Mouse (Mus musculus): ENCODE measurements around the gene Casq1. TPM values are rescaled to one million over a fixed set of nuclear protein-coding genes. Genes with fewer than 3 reads are reported as not detected.
A peak's percentile ranks its signal among the peaks of the same experiment; 100 is the strongest.
"Not testable (repeated sequence)": the region's sequence is repeated elsewhere in the genome, so short reads cannot be mapped to it uniquely, and the experiment has no call there.

The Casq1 gene
- 2.4 and 3.1 TPM in 2 replicates for polyA plus RNA-seq (2015; fragmentation: Nextera tagmentation; extraction: Ambion mirVana)

DNA sequence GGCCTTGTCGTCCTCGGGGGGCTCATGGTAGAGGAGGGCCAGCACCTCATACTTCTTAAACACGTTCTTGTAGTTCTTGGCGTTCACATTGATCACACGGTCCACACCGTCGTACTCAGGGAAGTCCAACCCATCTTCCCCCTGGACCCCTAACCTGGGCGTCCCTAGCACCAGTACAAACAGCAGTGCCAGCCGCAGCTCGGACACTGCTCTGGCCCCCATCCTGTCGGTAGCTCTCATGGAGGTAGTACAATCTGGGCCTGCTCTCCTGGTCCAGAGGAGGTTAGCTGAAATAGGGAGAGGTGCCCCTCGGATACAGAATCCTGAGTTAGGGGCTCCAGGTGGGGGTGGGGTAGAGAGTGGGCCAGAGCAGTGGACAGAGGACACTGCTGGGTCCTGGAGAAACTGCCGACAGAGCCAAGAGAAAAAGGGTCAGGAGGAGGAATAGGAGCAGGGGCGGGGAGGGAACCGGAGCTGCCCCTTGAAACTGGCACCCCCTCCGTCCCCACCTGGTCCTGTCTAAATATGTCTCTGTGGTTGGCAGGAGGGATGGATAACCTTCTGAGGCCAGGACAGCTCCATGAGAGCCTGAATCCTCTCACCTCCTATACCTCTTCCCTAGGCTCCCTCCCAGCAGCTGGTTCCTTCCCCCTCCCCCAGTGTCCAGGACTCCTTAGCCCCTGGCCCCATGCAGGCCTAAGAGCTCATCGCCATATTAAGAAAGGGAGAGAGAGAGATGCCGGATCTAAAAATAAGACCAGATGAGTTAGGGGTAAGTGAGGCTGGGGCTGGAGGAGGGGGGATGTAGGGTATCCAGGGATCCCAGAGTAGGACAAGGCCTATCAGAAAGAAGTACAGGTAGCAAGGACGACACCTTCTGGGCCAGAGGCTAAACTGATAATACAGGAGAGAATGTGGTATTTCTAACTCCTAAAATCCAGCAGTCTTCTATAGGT, at the start of gene Casq1:
TSS of gene Casq1 (minus strand) at position 418 of the 956 bp plus-strand sequence.
- Histone ChIP-seq H3K4me2 (ENCODE audit: low read length) (no peak within 1 kb of the TSS), H3K4me3 (replicated peaks; ENCODE audit: low read depth, low read length) (no peak within 1 kb of the TSS), H3K9me3 (replicated peaks; ENCODE audit: low read length) (no peaks in the 10 kb centered on the region), H3K27ac (peak within 1 kb of the TSS; percentile 60), H3K27me3 (ENCODE audit: insufficient read depth, low read length) (no peaks in the 10 kb centered on the region), H3K4me1 (replicated peaks; ENCODE audit: insufficient read depth, low read length) (peaks cover 32% of the 10 kb centered on the region), H3K9ac (ENCODE audit: low read depth, low read length) (no peak within 1 kb of the TSS), H3K36me3 (ENCODE audit: insufficient read depth, low read length) (no peaks in the 10 kb centered on the region)
- 72% methylated on average over 19 of the region's 19 CpGs for WGBS
- DNase-seq (ENCODE audit: low spot score) (no peak), ATAC-seq (replicated peaks; ENCODE audit: low FRiP score, low read depth) (no peak)
- no peak for TF ChIP-seq CTCF (IDR thresholded peaks at IDR 0.05; ENCODE audit: low read depth)

- no peak within 1 kb of the TSS for H3K4me2 ChIP-seq (ENCODE audit: low read length)
- H3K9ac ChIP-seq (ENCODE audit: low read depth, low read length): no peak within 1 kb of the TSS
- TF ChIP-seq CTCF (IDR thresholded peaks at IDR 0.05; ENCODE audit: low read depth): no peak
- no peaks in the 10 kb centered on the region for H3K9me3 ChIP-seq (replicated peaks; ENCODE audit: low read length)
- no peak for ATAC-seq (replicated peaks; ENCODE audit: low FRiP score, low read depth)
- no peaks in the 10 kb centered on the region for H3K4me1 ChIP-seq (replicated peaks; ENCODE audit: insufficient read depth, low read length)
- no peaks in the 10 kb centered on the region for H3K36me3 ChIP-seq (ENCODE audit: insufficient read depth, low read length)
- WGBS: 59% methylated on average over 8 of the region's 8 CpGs
- DNase-seq (ENCODE audit: low spot score): no peak
- no peak within 1 kb of the TSS for H3K27ac ChIP-seq
- no peaks in the 10 kb centered on the region for H3K27me3 ChIP-seq (ENCODE audit: insufficient read depth, low read length)
- no peak within 1 kb of the TSS for H3K4me3 ChIP-seq (replicated peaks; ENCODE audit: low read depth, low read length)
Observed at GRCm38 (mm10) chr1:172261477-172262078, 41.9 kb upstream of the Casq1 start, which contains the start of gene Igsf8. TSS of gene Igsf8 (plus strand) at chr1:172261641.

GRCm38 (mm10) chr1:172258314-172258713, 38.6 kb upstream of the Casq1 start, which contains the start of gene Atp1a4:
TSS of gene Atp1a4 (minus strand) at chr1:172258414.
- Histone ChIP-seq H3K27ac (no peak within 1 kb of the TSS), H3K4me1 (replicated peaks; ENCODE audit: insufficient read depth, low read length) (no peaks in the 10 kb centered on the region), H3K36me3 (ENCODE audit: insufficient read depth, low read length) (no peaks in the 10 kb centered on the region), H3K9me3 (replicated peaks; ENCODE audit: low read length) (no peaks in the 10 kb centered on the region), H3K9ac (ENCODE audit: low read depth, low read length) (no peak within 1 kb of the TSS), H3K27me3 (ENCODE audit: insufficient read depth, low read length) (no peaks in the 10 kb centered on the region), H3K4me3 (replicated peaks; ENCODE audit: low read depth, low read length) (no peak within 1 kb of the TSS), H3K4me2 (ENCODE audit: low read length) (no peak within 1 kb of the TSS)
- DNase-seq (ENCODE audit: low spot score) (no peak), ATAC-seq (replicated peaks; ENCODE audit: low FRiP score, low read depth) (no peak)
- TF ChIP-seq CTCF (IDR thresholded peaks at IDR 0.05; ENCODE audit: low read depth): no peak
- WGBS: 91% methylated on average over 6 of the region's 6 CpGs

- ATAC-seq (replicated peaks; ENCODE audit: low FRiP score, low read depth) (peak; percentile 33; the same call in 1 of the 2 replicates), DNase-seq (ENCODE audit: low spot score) (peak; percentile 71)
- H3K27ac ChIP-seq: no peak overlapping the region
- H3K9ac ChIP-seq (ENCODE audit: low read depth, low read length): no peak overlapping the region
- H3K4me3 ChIP-seq (replicated peaks; ENCODE audit: low read depth, low read length): no peak overlapping the region
- H3K27me3 ChIP-seq (ENCODE audit: insufficient read depth, low read length): no peaks in the 10 kb centered on the region
- WGBS: 45% methylated on average over 2 of the region's 2 CpGs
- H3K36me3 ChIP-seq (ENCODE audit: insufficient read depth, low read length): no peaks in the 10 kb centered on the region
- TF ChIP-seq CTCF (IDR thresholded peaks at IDR 0.05; ENCODE audit: low read depth): peak; percentile 71
- H3K4me2 ChIP-seq (ENCODE audit: low read length): no peak overlapping the region
- no peaks in the 10 kb centered on the region for H3K9me3 ChIP-seq (replicated peaks; ENCODE audit: low read length)
- H3K4me1 ChIP-seq (replicated peaks; ENCODE audit: insufficient read depth, low read length): 0 out of 2 replicates have a peak, but pooled peaks cover 4% of the 10 kb centered on the region
Observed at GRCm38 (mm10) chr1:172247679-172248078, 28.0 kb upstream of the Casq1 start.

DNA sequence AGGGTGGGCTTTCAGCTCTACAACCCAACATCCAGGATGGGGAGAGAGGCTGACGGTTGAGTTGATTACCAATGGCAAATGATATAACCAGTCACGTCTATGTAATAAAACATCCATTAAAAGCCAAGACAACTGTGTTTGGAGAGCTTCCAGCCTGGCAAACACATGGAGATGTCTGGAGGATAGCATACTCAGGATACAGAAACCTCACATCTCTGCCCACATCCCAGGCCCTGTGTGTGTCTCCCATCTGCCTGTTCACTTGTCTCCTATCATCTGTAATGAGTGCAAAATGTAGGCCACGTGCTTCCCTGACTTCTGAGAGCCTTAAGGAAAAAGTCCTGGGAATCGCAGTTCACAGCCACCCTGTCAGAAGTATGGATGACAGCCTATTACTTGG, 27.5 kb upstream of the Casq1 start:
- no peaks in the 10 kb centered on the region for H3K36me3 ChIP-seq (ENCODE audit: insufficient read depth, low read length)
- ATAC-seq (replicated peaks; ENCODE audit: low FRiP score, low read depth): no peak
- no peak overlapping the region for H3K4me3 ChIP-seq (replicated peaks; ENCODE audit: low read depth, low read length)
- H3K27me3 ChIP-seq (ENCODE audit: insufficient read depth, low read length): no peaks in the 10 kb centered on the region
- H3K4me2 ChIP-seq (ENCODE audit: low read length): no peak overlapping the region
- 0 out of 2 replicates have a peak, but pooled peaks cover 4% of the 10 kb centered on the region for H3K4me1 ChIP-seq (replicated peaks; ENCODE audit: insufficient read depth, low read length)
- no peaks in the 10 kb centered on the region for H3K9me3 ChIP-seq (replicated peaks; ENCODE audit: low read length)
- H3K27ac ChIP-seq: no peak overlapping the region
- H3K9ac ChIP-seq (ENCODE audit: low read depth, low read length): no peak overlapping the region
- no peak for DNase-seq (ENCODE audit: low spot score)
- WGBS: 67% methylated on average over 4 of the region's 4 CpGs
- no peak for TF ChIP-seq CTCF (IDR thresholded peaks at IDR 0.05; ENCODE audit: low read depth)

- not testable (repeated sequence) for H3K27ac ChIP-seq; H3K36me3 ChIP-seq (ENCODE audit: insufficient read depth, low read length); ATAC-seq (replicated peaks; ENCODE audit: low FRiP score, low read depth); H3K4me2 ChIP-seq (ENCODE audit: low read length); H3K27me3 ChIP-seq (ENCODE audit: insufficient read depth, low read length); DNase-seq (ENCODE audit: low spot score); H3K9ac ChIP-seq (ENCODE audit: low read depth, low read length); H3K4me3 ChIP-seq (replicated peaks; ENCODE audit: low read depth, low read length); H3K9me3 ChIP-seq (replicated peaks; ENCODE audit: low read length); H3K4me1 ChIP-seq (replicated peaks; ENCODE audit: insufficient read depth, low read length)
- 50% methylated on average over 23 of the region's 23 CpGs for WGBS
Observed at GRCm38 (mm10) chr1:172244645-172245044, 25.0 kb upstream of the Casq1 start.

Data from kidney, postnatal 0 days (tissue).